Mouse (Mus musculus) T-helper 17 cell (primary cell): Measurements from ENCODE around the gene Ubash3a.

ENCODE experiments used
- in situ Hi-C, 2 experiments: fragments of 300-600 bp; cut with MboI, MseI; formaldehyde crosslinking; loops; 1 replicate in 1 of 2; 2 replicates in 1 of 2; pipeline ENCODE4 v1.15.1; 2025; ENCODE audit warnings: high pct_unique_total_duplicates in 2 of 2

Gene Ubash3a

GRCm38 (mm10) chr17:31216068-31216955 lies 8.6 kb downstream of the Ubash3a start:
- in situ Hi-C loops, result no loop called here

- in situ Hi-C loops, result no loop called here
Measured at GRCm38 (mm10) chr17:31222810-31223310, 15.2 kb downstream of the Ubash3a start.

- in situ Hi-C loops, result no loop called here
Measured at GRCm38 (mm10) chr17:31223835-31224234, 16.2 kb downstream of the Ubash3a start.

- in situ Hi-C loops, result no loop called here
Measured at GRCm38 (mm10) chr17:31224591-31224990, 16.9 kb downstream of the Ubash3a start.

- in situ Hi-C loops, result loop anchor here in 1 of 2 experiments (5.0 kb wide), 1 partner anchor 39 kb away; no protein-coding TSS in a partner anchor
Measured at GRCm38 (mm10) chr17:31226368-31226767, 18.7 kb downstream of the Ubash3a start.

- in situ Hi-C loops, result loop anchor here in 1 of 2 experiments (5.0 kb wide), 1 partner anchor 40 kb away; no protein-coding TSS in a partner anchor
Measured at GRCm38 (mm10) chr17:31226931-31227330, 19.3 kb downstream of the Ubash3a start.

- in situ Hi-C loops, result no loop called here
Measured at GRCm38 (mm10) chr17:31231780-31232179, 24.1 kb downstream of the Ubash3a start.

- in situ Hi-C loops, result no loop called here
Measured at GRCm38 (mm10) chr17:31232251-31233010, 24.8 kb downstream of the Ubash3a start.

- in situ Hi-C loops, result no loop called here
Measured at GRCm38 (mm10) chr17:31235915-31236314, 28.2 kb downstream of the Ubash3a start.

GRCm38 (mm10) chr17:31238234-31239020 lies 30.8 kb downstream of the Ubash3a start:
- in situ Hi-C loops, result no loop called here

GRCm38 (mm10) chr17:31241156-31241555 lies 33.5 kb downstream of the Ubash3a start:
- in situ Hi-C loops, result loop anchor here (5.0 to 10.0 kb wide), 4 partner anchors 51 to 224 kb away; partner anchors contain the start of gene Tff2 (in 2 of the 2)

- in situ Hi-C loops, result loop anchor here (5.0 to 10.0 kb wide), 4 partner anchors 50 to 225 kb away; partner anchors contain the start of gene Tff2 (in 2 of the 2)
Measured at GRCm38 (mm10) chr17:31242764-31243163, 35.1 kb downstream of the Ubash3a start.

GRCm38 (mm10) chr17:31245321-31245720 lies 37.6 kb downstream of the Ubash3a start:
- in situ Hi-C loops, result loop anchor here in 1 of 2 experiments (10.0 kb wide), 1 partner anchor 101 kb away; the partner anchor contains the start of gene Tff2

GRCm38 (mm10) chr17:31247144-31247543 lies 39.5 kb downstream of the Ubash3a start:
- in situ Hi-C loops, result loop anchor here in 1 of 2 experiments (10.0 kb wide), 1 partner anchor 102 kb away; the partner anchor contains the start of gene Tff2

- in situ Hi-C loops, result no loop called here
Measured at GRCm38 (mm10) chr17:31253951-31254350, 46.3 kb downstream of the Ubash3a start.

GRCm38 (mm10) chr17:31254463-31254931 lies 46.8 kb downstream of the Ubash3a start:
- in situ Hi-C loops, result no loop called here

GRCm38 (mm10) chr17:31257149-31257548 lies 49.5 kb downstream of the Ubash3a start:
- in situ Hi-C loops, result loop anchor here in 1 of 2 experiments (5.0 kb wide), 1 partner anchor 85 kb away; no protein-coding TSS in a partner anchor

GRCm38 (mm10) chr17:31257898-31258297 lies 50.2 kb downstream of the Ubash3a start:
- in situ Hi-C loops, result loop anchor here in 1 of 2 experiments (5.0 kb wide), 1 partner anchor 84 kb away; no protein-coding TSS in a partner anchor

GRCm38 (mm10) chr17:31258310-31258865 lies 50.7 kb downstream of the Ubash3a start:
- in situ Hi-C loops, result loop anchor here in 1 of 2 experiments (5.0 kb wide), 1 partner anchor 84 kb away; no protein-coding TSS in a partner anchor

- in situ Hi-C loops, result loop anchor here in 1 of 2 experiments (5.0 kb wide), 1 partner anchor 83 kb away; no protein-coding TSS in a partner anchor
Measured at GRCm38 (mm10) chr17:31259145-31259544, 51.5 kb downstream of the Ubash3a start.
